Mouse (Mus musculus) mouse trophoblast stem cell (cell line): ENCODE measurements around the gene Gtpbp6.
"Not testable (repeated sequence)": the region's sequence is repeated elsewhere in the genome, so short reads cannot be mapped to it uniquely, and the experiment has no call there.

Experiments
- in situ Hi-C, 2 experiments: fragments of 300-500 bp; cut with MseI, MboI; formaldehyde crosslinking; loops; 2 replicates in 1 of 2; 3 replicates in 1 of 2; pipeline ENCODE4 v1.15.1; 2025

Gtpbp6 gene

GRCm38 (mm10) chr5:110100921-110101631 lies 6.9 kb downstream of the Gtpbp6 start:
- in situ Hi-C loops: no loop called here

- in situ Hi-C loops: no loop called here
Observed at GRCm38 (mm10) chr5:110099656-110100580, 8.1 kb downstream of the Gtpbp6 start, which contains the start of gene Plcxd1. TSS of gene Plcxd1 (plus strand) at chr5:110099969.

- in situ Hi-C loops: no loop called here
Observed at GRCm38 (mm10) chr5:110098991-110099477, 9.0 kb downstream of the Gtpbp6 start.

GRCm38 (mm10) chr5:110094847-110095213 lies 13.2 kb downstream of the Gtpbp6 start:
- in situ Hi-C loops: no loop called here

GRCm38 (mm10) chr5:110094030-110094846 lies 13.8 kb downstream of the Gtpbp6 start, which contains the start of gene Gm35315:
TSS of gene Gm35315 (minus strand) at chr5:110094420.
- in situ Hi-C loops: no loop called here

- in situ Hi-C loops: no loop called here
Observed at GRCm38 (mm10) chr5:110091546-110091945, 16.5 kb downstream of the Gtpbp6 start.

GRCm38 (mm10) chr5:110086161-110086866 lies 21.7 kb downstream of the Gtpbp6 start:
- in situ Hi-C loops: no loop called here

- in situ Hi-C loops: no loop called here
Observed at GRCm38 (mm10) chr5:110082961-110083360, 25.0 kb downstream of the Gtpbp6 start.

- in situ Hi-C loops: not testable (repeated sequence)
Observed at GRCm38 (mm10) chr5:110072413-110072812, 35.6 kb downstream of the Gtpbp6 start, which contains the start of gene Gm17655. TSS of gene Gm17655 (minus strand) at chr5:110072513.

- in situ Hi-C loops: loop anchor here in 1 of 2 experiments (10.0 kb wide), 1 partner anchor 87 kb away; no protein-coding TSS in a partner anchor
Observed at GRCm38 (mm10) chr5:110057637-110058408, 50.2 kb downstream of the Gtpbp6 start.
